Mouse (Mus musculus) E14TG2a.4 (cell line): ENCODE measurements around the gene Cgref1.

ENCODE experiments used
- CTCF ChIP-seq: conservative IDR thresholded peaks from 2 replicates; pipeline ENCODE4 v1.5.1; 2014; ENCODE audit warnings: low read length
- NANOG ChIP-seq: IDR thresholded peaks from 2 replicates; pipeline ENCODE4 v1.6.1; 2014; ENCODE audit warnings: borderline replicate concordance, low read length, mixed read lengths
- POU5F1 ChIP-seq: IDR thresholded peaks from 2 replicates; pipeline ENCODE4 v1.6.1; 2014; ENCODE audit warnings: low read length, borderline replicate concordance

DNA sequence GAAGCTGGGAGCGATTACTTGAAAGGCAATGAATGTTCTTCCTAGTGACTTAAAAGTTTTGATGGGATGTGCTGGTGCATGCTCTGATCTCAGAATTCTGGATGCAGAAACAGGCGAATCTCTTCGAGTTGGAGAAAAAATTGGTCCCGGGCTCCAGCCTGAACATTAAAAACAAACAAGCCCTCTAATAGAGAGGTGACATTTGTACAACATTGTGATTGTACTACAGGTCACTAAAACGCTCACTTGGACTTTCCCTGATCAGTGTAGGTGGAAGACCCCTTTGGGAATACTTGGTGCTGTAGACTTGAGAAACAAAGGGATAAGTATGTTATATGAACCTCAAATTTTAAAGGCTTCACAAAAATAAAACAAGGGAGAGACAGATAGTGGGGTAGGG lies 58.7 kb downstream of the Cgref1 start:
- TF ChIP-seq CTCF (no peak), POU5F1 (no peak), NANOG (no peak)
